Mouse (Mus musculus) midbrain, postnatal 0 days (tissue): Measurements from ENCODE around the gene Atp1a4. TPM values are rescaled to one million over a fixed set of nuclear protein-coding genes. Genes with fewer than 3 reads are reported as not detected.

Experiments
- ATAC-seq: fragments of 200-750 bp; cut with Nextera tagmentation; 2 replicates; pipeline ENCODE4 v1.8.0; 2017; ENCODE audit warnings: moderate number of reproducible peaks, mild to moderate bottlenecking, moderate TSS enrichment, moderate library complexity; ENCODE audit not compliant: low FRiP score
- DNase-seq: peaks from one replicate; pipeline ENCODE4 v3.0.0-alpha.2; 2015; ENCODE audit warnings: low spot score
- H3K27ac ChIP-seq: fragments of 300-500 bp; sonication (generic); 2 replicates; pipeline ENCODE4 v1.5.1; 2014; ENCODE audit warnings: low read depth, mild to moderate bottlenecking, low read length, mixed read lengths
- H3K27me3 ChIP-seq: fragments of 300-500 bp; sonication (generic); 2 replicates; pipeline ENCODE4 v1.6.1; 2014; ENCODE audit warnings: low read length, control low read depth, mixed read lengths; ENCODE audit not compliant: insufficient read depth
- H3K36me3 ChIP-seq: fragments of 300-500 bp; sonication (generic); 2 replicates; pipeline ENCODE4 v1.6.1; 2014; ENCODE audit warnings: low read length, control low read depth, mixed read lengths; ENCODE audit not compliant: insufficient read depth
- H3K4me1 ChIP-seq: fragments of 300-500 bp; sonication (generic); 2 replicates; pipeline ENCODE4 v1.6.1; 2014; ENCODE audit warnings: mild to moderate bottlenecking, control low read depth, antibody characterized with exemption, low read length, mixed read lengths; ENCODE audit not compliant: insufficient read depth
- H3K4me2 ChIP-seq: fragments of 300-500 bp; sonication (generic); 2 replicates; pipeline ENCODE4 v1.6.1; 2014; ENCODE audit warnings: low read depth, mild to moderate bottlenecking, low read length, mixed read lengths; ENCODE audit not compliant: poor library complexity, severe bottlenecking
- H3K4me3 ChIP-seq: fragments of 300-500 bp; sonication (generic); 2 replicates; pipeline ENCODE4 v1.5.1; 2014; ENCODE audit warnings: low read depth, mild to moderate bottlenecking, low read length, moderate library complexity
- H3K9ac ChIP-seq: fragments of 300-500 bp; sonication (generic); replicated peaks from 2 replicates; pipeline ENCODE4 v1.6.1; 2014; ENCODE audit warnings: mild to moderate bottlenecking, low read length, moderate library complexity, mixed read lengths; ENCODE audit not compliant: poor library complexity, severe bottlenecking
- H3K9me3 ChIP-seq: fragments of 300-500 bp; sonication (generic); 2 replicates; pipeline ENCODE4 v1.6.1; 2016; ENCODE audit warnings: low read length, control low read depth
- CTCF ChIP-seq: IDR thresholded peaks from 2 replicates; pipeline ENCODE4 v1.5.1; 2016; ENCODE audit warnings: antibody characterized with exemption, mild to moderate bottlenecking
- WGBS: fragments of 180-500 bp; shearing (Covaris S2); extraction: QIAGEN DNeasy Blood & Tissue Kit; methylation state at CpG from one replicate; pipeline ENCODE4 v1.1.7; 2014; 5-methylcytosine and 5-hydroxymethylcytosine counted together
- polyA plus RNA-seq: library from polyadenylated mRNA; unstranded; fragments of >200 nt; fragmentation: Nextera tagmentation; extraction: Ambion mirVana; gene quantifications from 2 replicates; pipeline ENCODE4 v1.2.1, GENCODE M21; 2015
- total RNA-seq: library from RNA; depleted of rRNA; stranded (reverse); fragments of >200 nt; gene quantifications from 2 replicates; pipeline ENCODE4 v1.2.3, GENCODE M21; 2014

Gene Atp1a4
- total and polyA plus RNA-seq, 2 experiments from 2014 or later = 0.05 TPM; not detected in 1

GRCm38 (mm10) chr1:172243547-172244205 is 14.5 kb downstream of the Atp1a4 start:
- H3K4me2 ChIP-seq = no peak overlapping the region
- H3K9ac ChIP-seq = no peak overlapping the region
- no peaks in the 10 kb centered on the region for H3K9me3 ChIP-seq
- no peaks in the 10 kb centered on the region for H3K4me1 ChIP-seq
- H3K27me3 ChIP-seq = no peaks in the 10 kb centered on the region
- no peak overlapping the region for H3K27ac ChIP-seq
- 31% methylated on average over 16 of the region's 16 CpGs for WGBS
- ATAC-seq = no peak
- TF ChIP-seq CTCF = peak; percentile 29
- no peaks in the 10 kb centered on the region for H3K36me3 ChIP-seq
- no peak overlapping the region for H3K4me3 ChIP-seq
- no peak for DNase-seq

DNA sequence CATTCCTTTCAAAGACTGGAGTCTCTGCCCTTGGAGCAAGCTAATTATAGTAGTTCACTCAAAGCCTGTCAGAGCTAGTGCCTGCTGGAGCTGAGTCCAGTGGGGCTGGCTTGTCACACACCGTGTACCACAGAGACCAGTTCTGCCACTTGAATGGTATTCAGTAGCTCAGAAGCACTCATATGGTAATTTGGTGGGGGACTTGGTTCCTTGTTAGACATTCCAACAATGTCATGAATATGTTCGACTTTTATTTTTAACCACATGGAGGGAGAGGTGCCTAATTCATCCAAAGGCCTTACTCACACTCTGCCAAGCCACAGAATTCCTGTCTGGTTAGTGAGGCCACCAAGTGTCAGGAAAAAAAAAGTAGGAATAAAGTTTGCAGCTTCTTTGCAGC is 15.8 kb downstream of the Atp1a4 start:
- DNase-seq = peak; percentile 60
- TF ChIP-seq CTCF = no peak
- no peak overlapping the region for H3K27ac ChIP-seq
- 13% methylated on average over 2 of the region's 2 CpGs for WGBS
- ATAC-seq = peak; percentile 72; the same call in 1 of the 2 replicates
- H3K9ac ChIP-seq = no peak overlapping the region
- no peaks in the 10 kb centered on the region for H3K36me3 ChIP-seq
- H3K4me2 ChIP-seq = no peak overlapping the region
- no peaks in the 10 kb centered on the region for H3K9me3 ChIP-seq
- H3K4me3 ChIP-seq = no peak overlapping the region
- no peaks in the 10 kb centered on the region for H3K4me1 ChIP-seq
- no peaks in the 10 kb centered on the region for H3K27me3 ChIP-seq

DNA sequence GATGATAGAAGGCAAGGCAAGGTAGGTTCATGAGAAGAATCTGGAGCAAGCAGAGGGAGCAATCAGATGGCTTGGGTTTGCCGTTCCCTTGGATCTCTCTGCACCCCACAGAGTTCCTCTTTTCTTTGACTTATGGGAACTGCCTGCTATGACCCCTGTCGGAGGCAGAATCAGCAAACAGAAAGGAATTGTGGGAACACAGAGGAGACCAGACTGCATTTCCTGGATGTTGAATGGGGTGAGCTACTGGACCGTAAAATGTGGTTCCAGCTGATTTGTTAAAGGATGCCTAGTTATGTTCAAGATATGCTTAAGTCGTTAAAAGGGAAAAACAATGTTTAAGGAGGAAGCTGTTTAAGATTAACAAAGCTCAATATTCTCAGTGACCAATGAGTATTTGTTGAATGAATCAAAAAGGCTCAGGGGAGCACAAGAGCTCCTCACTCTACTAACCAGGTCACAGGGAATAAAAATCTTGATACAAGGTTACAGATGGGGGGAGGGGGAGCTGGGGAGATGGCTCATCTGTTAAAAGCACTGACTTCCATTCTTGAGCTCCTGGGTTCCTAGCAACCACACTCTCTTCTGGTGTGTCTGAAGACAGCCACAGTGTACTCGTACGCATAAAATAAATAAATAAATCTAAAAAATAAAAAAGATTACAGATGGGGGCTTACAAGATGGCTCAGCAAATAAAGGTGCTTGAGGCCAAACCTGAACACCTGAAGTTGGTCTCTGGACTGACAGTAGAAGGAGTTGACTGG is 17.1 kb downstream of the Atp1a4 start:
- no peaks in the 10 kb centered on the region for H3K4me1 ChIP-seq
- H3K4me3 ChIP-seq = no peak overlapping the region
- no peaks in the 10 kb centered on the region for H3K27me3 ChIP-seq
- H3K36me3 ChIP-seq = no peaks in the 10 kb centered on the region
- no peak overlapping the region for H3K9ac ChIP-seq
- H3K27ac ChIP-seq = no peak overlapping the region
- H3K9me3 ChIP-seq = no peaks in the 10 kb centered on the region
- ATAC-seq (no peak), DNase-seq (no peak)
- H3K4me2 ChIP-seq = no peak overlapping the region
- TF ChIP-seq CTCF = no peak
- 27% methylated on average over 6 of the region's 6 CpGs for WGBS

DNA sequence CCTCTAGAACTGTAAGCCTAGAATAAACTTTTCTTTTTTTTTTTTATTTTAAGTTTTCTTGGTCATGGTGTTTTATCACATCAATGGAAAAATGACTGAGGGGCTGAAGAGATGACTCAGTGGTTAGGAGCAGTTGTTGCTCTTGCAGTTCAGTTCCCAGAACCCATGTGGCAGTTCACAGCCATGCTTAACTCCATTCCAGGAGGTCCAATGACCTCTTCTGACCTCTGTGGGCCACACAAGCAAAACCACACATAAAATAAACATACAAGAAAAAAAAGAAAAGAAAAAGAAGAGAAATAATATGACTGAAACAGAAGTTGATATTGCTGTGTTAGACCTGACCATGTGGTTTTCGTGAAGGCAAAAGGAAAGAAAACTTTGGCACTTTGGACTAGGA is 29.0 kb downstream of the Atp1a4 start:
- no peaks in the 10 kb centered on the region for H3K36me3 ChIP-seq
- no peak overlapping the region for H3K4me2 ChIP-seq
- no peak for ATAC-seq
- H3K9me3 ChIP-seq = no peaks in the 10 kb centered on the region
- no peak for TF ChIP-seq CTCF
- WGBS = 93% methylated on average over 1 of the region's 1 CpGs
- H3K4me1 ChIP-seq = no peaks in the 10 kb centered on the region
- no peak for DNase-seq
- H3K9ac ChIP-seq = no peak overlapping the region
- H3K4me3 ChIP-seq = no peak overlapping the region
- no peaks in the 10 kb centered on the region for H3K27me3 ChIP-seq
- H3K27ac ChIP-seq = no peak overlapping the region

- H3K4me1 ChIP-seq = no peaks in the 10 kb centered on the region
- no peaks in the 10 kb centered on the region for H3K9me3 ChIP-seq
- no peak overlapping the region for H3K4me2 ChIP-seq
- no peaks in the 10 kb centered on the region for H3K36me3 ChIP-seq
- H3K9ac ChIP-seq = no peak overlapping the region
- no peaks in the 10 kb centered on the region for H3K27me3 ChIP-seq
- H3K27ac ChIP-seq = no peak overlapping the region
- TF ChIP-seq CTCF = no peak
- DNase-seq = no peak
- ATAC-seq = no peak
- 73% methylated on average over 2 of the region's 2 CpGs for WGBS
- H3K4me3 ChIP-seq = no peak overlapping the region
Measured at GRCm38 (mm10) chr1:172228209-172228608, 30.0 kb downstream of the Atp1a4 start.

- no peak for DNase-seq
- H3K9ac ChIP-seq = no peak overlapping the region
- ATAC-seq = no peak
- no peak overlapping the region for H3K4me3 ChIP-seq
- TF ChIP-seq CTCF = no peak
- 48% methylated on average over 11 of the region's 11 CpGs for WGBS
- no peak overlapping the region for H3K27ac ChIP-seq
- peaks cover 15% of the 10 kb centered on the region for H3K4me1 ChIP-seq
- H3K4me2 ChIP-seq = no peak overlapping the region
- H3K36me3 ChIP-seq = no peaks in the 10 kb centered on the region
- H3K9me3 ChIP-seq = no peaks in the 10 kb centered on the region
- H3K27me3 ChIP-seq = no peaks in the 10 kb centered on the region
Measured at GRCm38 (mm10) chr1:172221297-172222063, 36.7 kb downstream of the Atp1a4 start.
